Mouse (Mus musculus) liver, adult 2 months (tissue): Measurements from ENCODE around the gene Kdm3a.

ENCODE experiments used
- CTCF ChIP-seq: fragments of 200-500 bp; IDR thresholded peaks from 2 replicates; pipeline ENCODE4 v1.5.1; 2011; ENCODE audit warnings: low read depth, low read length, control low read depth
- POLR2A ChIP-seq: fragments of 200-500 bp; IDR thresholded peaks from 2 replicates; pipeline ENCODE4 v1.6.1; 2011; ENCODE audit warnings: low read length, control low read depth; ENCODE audit not compliant: insufficient read depth; ENCODE audit errors: extremely low read depth

- no peak for TF ChIP-seq CTCF
- TF ChIP-seq POLR2A = no peak
These were observed 1.6 kb downstream of the Kdm3a start for GRCm38 (mm10) chr6:71631196-71631595.
